Mouse (Mus musculus): ENCODE results near the gene Wiz. TPM values are rescaled to one million over a fixed set of nuclear protein-coding genes. Genes with fewer than 3 reads are reported as not detected.

Gene Wiz
- polyA plus RNA-seq, 1 experiment from 2014 or later, result 50.5 TPM

- Histone ChIP-seq H3K9me3 (no peaks in the 10 kb centered on the region), H3K4me3 (no peak overlapping the region), H3K9ac (no peak overlapping the region), H3K27ac (no peak overlapping the region), H3K27me3 (replicated peaks) (no peaks in the 10 kb centered on the region), H3K4me2 (replicated peaks) (no peak overlapping the region), H3K4me1 (no peaks in the 10 kb centered on the region), H3K36me3 (peaks cover 83% of the 10 kb centered on the region)
- no peak for ATAC-seq (ENCODE audit: low FRiP score, low read depth)
- 83% methylated on average over 2 of the region's 2 CpGs for WGBS
These were observed 53.4 kb downstream of the Wiz start for GRCm38 (mm10) chr17:32335869-32336268.

DNA sequence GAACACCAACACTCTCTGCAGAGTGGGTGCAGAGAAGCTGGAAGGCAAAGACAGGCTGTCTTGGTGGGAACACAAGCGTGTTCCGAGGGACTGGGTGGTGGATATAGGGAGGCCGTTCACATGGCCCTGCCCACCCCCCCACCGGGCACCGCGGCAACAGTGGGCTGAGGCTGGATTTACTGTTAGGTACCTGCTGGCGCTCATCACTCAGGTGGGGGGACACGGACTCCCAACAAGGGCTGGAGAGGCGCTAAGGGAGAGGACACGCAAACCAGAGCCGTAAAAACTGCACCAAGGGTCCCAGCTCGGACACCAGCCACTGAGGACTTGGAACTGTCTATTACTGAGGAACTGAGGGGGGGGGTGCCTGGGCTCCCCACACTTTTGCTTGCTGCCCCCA lies 54.3 kb downstream of the Wiz start:
- Histone ChIP-seq H3K27me3 (replicated peaks) (no peaks in the 10 kb centered on the region), H3K4me2 (replicated peaks) (no peak overlapping the region), H3K9me3 (no peaks in the 10 kb centered on the region), H3K4me3 (no peak overlapping the region), H3K9ac (no peak overlapping the region), H3K36me3 (peaks cover 84% of the 10 kb centered on the region), H3K4me1 (no peaks in the 10 kb centered on the region), H3K27ac (no peak overlapping the region)
- WGBS, result 96% methylated on average over 12 of the region's 12 CpGs
- ATAC-seq (ENCODE audit: low FRiP score, low read depth), result no peak

DNA sequence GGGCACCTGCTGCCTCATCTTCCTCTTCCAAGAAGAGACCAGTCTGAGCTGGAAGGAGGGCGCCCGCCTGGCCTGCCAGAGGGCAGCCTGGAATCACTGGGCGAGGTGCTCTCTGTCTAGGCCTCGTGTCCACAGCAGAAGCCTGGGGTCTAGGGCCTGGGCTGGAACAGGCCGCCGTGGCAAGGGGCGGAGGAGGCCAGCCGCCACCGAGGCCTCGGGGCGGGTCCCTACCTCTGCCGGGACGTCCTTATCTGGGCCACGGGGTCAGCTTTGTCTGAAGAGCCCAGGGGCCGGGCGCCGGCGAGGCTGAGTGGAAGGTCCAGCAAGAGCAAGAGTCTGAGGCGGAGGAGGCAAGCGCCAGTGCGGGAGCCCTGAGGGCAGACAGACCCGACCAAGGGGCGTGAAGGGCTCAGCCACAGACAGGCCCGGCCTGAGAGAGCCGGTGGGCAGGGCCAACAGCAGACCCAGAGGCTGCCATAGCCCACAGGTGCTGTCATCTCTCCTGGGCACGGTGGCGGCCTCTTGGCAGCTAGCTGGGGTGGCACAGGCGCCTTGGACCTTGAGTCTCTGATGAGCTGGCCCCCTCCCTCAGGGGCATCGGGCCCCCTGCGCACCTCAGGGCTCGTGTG lies 55.5 kb downstream of the Wiz start:
- H3K36me3 ChIP-seq, result peaks cover 82% of the 10 kb centered on the region
- H3K4me1 ChIP-seq, result no peaks in the 10 kb centered on the region
- 88% methylated on average over 31 of the region's 31 CpGs for WGBS
- H3K27me3 ChIP-seq (replicated peaks), result no peaks in the 10 kb centered on the region
- no peak overlapping the region for H3K4me3 ChIP-seq
- H3K27ac ChIP-seq, result no peak overlapping the region
- H3K9ac ChIP-seq, result no peak overlapping the region
- ATAC-seq (ENCODE audit: low FRiP score, low read depth), result no peak
- no peaks in the 10 kb centered on the region for H3K9me3 ChIP-seq
- H3K4me2 ChIP-seq (replicated peaks), result no peak overlapping the region

DNA sequence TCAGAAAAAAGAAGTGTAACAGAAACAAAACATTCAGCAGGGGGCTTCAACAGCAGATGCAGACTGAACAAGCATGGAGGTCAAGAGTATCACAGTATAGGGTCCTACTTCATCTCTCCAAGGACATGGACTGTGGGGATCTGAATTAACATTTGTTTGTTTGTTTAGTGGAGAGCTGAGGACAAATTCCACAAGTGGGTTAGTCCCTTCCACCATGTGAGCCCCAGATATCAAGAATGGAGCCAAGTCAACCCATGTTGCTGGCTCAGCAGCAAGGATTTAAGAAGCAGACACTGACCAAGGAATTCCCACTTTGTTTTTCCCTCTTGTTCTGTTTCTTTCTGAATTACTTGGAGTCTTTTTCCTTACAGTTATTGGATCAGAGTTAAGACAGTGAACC lies 61.7 kb downstream of the Wiz start:
- H3K9me3 ChIP-seq, result no peaks in the 10 kb centered on the region
- no peak overlapping the region for H3K27ac ChIP-seq
- ATAC-seq (ENCODE audit: low FRiP score, low read depth), result no peak
- no peak overlapping the region for H3K9ac ChIP-seq
- H3K36me3 ChIP-seq, result peaks cover 48% of the 10 kb centered on the region
- H3K4me1 ChIP-seq, result peaks cover 1% of the 10 kb centered on the region; the same call in 1 of the 2 replicates
- H3K4me3 ChIP-seq, result no peak overlapping the region
- H3K4me2 ChIP-seq (replicated peaks), result no peak overlapping the region
- H3K27me3 ChIP-seq (replicated peaks), result no peaks in the 10 kb centered on the region

- Histone ChIP-seq H3K27me3 (replicated peaks) (no peaks in the 10 kb centered on the region), H3K36me3 (peaks cover 31% of the 10 kb centered on the region), H3K4me1 (peaks cover 20% of the 10 kb centered on the region), H3K9me3 (no peaks in the 10 kb centered on the region), H3K4me3 (no peak overlapping the region), H3K27ac (no peak overlapping the region), H3K4me2 (replicated peaks) (no peak overlapping the region; the same call in 1 of the 2 replicates), H3K9ac (no peak overlapping the region)
- 83% methylated on average over 1 of the region's 1 CpGs for WGBS
- no peak for ATAC-seq (ENCODE audit: low FRiP score, low read depth)
These were observed 66.4 kb downstream of the Wiz start for GRCm38 (mm10) chr17:32322809-32323208.

DNA sequence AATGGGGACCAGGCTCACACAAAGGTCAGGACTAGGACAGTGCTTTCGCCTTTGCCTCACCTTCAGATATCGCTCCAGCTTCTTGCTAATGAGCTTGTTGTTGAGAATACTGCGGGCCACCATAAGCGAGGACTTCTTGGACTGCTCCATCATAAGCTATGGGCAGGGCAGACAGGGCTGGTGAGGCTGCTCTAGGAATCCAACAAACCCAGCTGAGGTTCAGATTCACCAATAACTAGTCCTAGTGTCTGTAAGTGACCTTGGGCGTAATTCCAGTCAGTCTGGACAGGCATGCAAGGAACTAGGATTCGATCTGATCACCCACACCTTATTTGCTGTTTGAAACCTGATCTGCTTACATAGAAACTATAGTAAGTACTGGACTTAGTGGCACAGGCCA lies 67.4 kb downstream of the Wiz start:
- Histone ChIP-seq H3K4me1 (peaks cover 20% of the 10 kb centered on the region), H3K27ac (peak overlapping the region; percentile 81), H3K27me3 (replicated peaks) (no peaks in the 10 kb centered on the region), H3K9me3 (no peaks in the 10 kb centered on the region), H3K36me3 (peaks cover 32% of the 10 kb centered on the region), H3K9ac (peak overlapping the region; percentile 75), H3K4me2 (replicated peaks) (peak overlapping the region; percentile 92), H3K4me3 (peak overlapping the region; percentile 92)
- ATAC-seq (ENCODE audit: low FRiP score, low read depth), result peak; percentile 5; the same call in 1 of the 2 replicates
- WGBS, result 27% methylated on average over 6 of the region's 6 CpGs

GRCm38 (mm10) chr17:32321390-32321734 lies 67.9 kb downstream of the Wiz start:
- ATAC-seq (ENCODE audit: low FRiP score, low read depth), result peak; percentile 68
- Histone ChIP-seq H3K4me1 (peaks cover 20% of the 10 kb centered on the region), H3K27me3 (replicated peaks) (no peaks in the 10 kb centered on the region), H3K27ac (peak overlapping the region; percentile 81), H3K9ac (peak overlapping the region; percentile 75), H3K9me3 (no peaks in the 10 kb centered on the region), H3K4me3 (peak overlapping the region; percentile 92), H3K4me2 (replicated peaks) (peak overlapping the region; percentile 92), H3K36me3 (peaks cover 32% of the 10 kb centered on the region)
- under 1% methylated on average over 23 of the region's 23 CpGs for WGBS

DNA sequence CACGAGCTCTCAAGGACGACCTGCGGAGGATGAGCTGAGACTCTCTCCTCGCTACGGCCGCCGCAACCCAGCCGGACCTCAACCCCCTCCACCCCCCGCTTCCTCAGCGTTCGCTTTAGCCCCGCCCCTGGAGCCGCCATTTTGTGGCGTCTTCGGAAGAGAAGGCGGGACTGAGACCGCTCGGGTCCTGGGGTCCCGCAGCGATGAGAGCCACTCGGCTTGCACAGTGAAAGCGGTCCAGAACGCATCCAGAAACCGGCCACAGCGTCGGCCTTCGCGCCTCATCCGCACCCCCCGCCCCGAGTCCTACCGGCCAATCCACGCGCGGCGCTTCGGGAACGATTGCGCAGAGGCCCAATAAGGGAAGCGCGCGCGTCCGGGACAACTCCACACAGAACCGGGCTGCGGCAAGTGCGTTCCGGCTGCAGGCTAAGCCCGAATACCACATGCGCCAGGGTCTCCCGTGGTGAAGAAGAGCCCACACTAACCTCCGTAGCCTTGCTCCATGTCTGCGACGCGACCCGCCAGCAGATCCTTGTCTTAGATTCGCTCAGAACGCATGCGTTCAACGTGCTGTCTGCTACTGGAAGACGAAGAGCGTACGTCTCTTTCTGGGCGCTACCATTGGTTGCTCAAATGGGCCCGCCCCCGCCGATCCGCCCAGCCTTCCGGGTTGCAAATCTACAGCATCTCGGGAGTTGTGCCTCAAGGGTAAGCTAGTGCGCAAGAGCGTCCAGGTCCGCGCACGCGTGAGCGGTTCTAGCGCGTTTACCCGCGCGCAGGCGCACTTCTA lies 68.4 kb downstream of the Wiz start, which contains the start of gene Akap8:
Akap8 (minus strand) TSS at position 642 of the 793 bp plus-strand sequence.
- no peaks in the 10 kb centered on the region for H3K9me3 ChIP-seq
- peak within 1 kb of the TSS; percentile 88 for H3K27ac ChIP-seq
- H3K4me2 ChIP-seq (replicated peaks), result peak within 1 kb of the TSS; percentile 92
- WGBS, result under 1% methylated on average over 83 of the region's 83 CpGs
- peaks cover 32% of the 10 kb centered on the region for H3K36me3 ChIP-seq
- peak within 1 kb of the TSS; percentile 92 for H3K4me3 ChIP-seq
- peak within 1 kb of the TSS; percentile 84 for H3K9ac ChIP-seq
- ATAC-seq (ENCODE audit: low FRiP score, low read depth), result peak; percentile 99
- peaks cover 20% of the 10 kb centered on the region for H3K4me1 ChIP-seq
- H3K27me3 ChIP-seq (replicated peaks), result no peaks in the 10 kb centered on the region

DNA sequence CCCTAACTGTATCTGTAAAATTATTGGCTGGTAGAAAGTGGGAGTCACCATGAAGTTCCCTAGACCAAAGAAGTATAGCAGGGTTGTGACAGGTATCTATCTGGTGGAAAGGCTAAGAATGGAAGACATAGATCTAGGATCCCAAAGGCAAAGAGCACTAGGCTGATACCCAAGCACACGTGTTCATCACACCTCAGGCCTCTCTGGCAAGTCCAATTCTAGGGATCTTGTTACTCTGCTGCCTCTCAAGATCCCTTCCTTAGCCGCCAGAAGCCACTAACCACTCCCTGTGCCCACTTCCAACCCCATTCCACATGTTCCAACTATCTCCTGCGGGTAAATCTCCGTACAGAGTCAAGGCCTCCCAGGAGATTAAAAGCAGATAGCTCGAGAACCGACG lies 69.3 kb downstream of the Wiz start:
- no peaks in the 10 kb centered on the region for H3K27me3 ChIP-seq (replicated peaks)
- peak overlapping the region; percentile 84 for H3K9ac ChIP-seq
- H3K36me3 ChIP-seq, result peaks cover 39% of the 10 kb centered on the region
- 2% methylated on average over 7 of the region's 7 CpGs for WGBS
- ATAC-seq (ENCODE audit: low FRiP score, low read depth), result no peak
- no peak overlapping the region for H3K27ac ChIP-seq
- no peaks in the 10 kb centered on the region for H3K9me3 ChIP-seq
- H3K4me2 ChIP-seq (replicated peaks), result peak overlapping the region; percentile 92
- peaks cover 20% of the 10 kb centered on the region for H3K4me1 ChIP-seq
- H3K4me3 ChIP-seq, result peak overlapping the region; percentile 92

DNA sequence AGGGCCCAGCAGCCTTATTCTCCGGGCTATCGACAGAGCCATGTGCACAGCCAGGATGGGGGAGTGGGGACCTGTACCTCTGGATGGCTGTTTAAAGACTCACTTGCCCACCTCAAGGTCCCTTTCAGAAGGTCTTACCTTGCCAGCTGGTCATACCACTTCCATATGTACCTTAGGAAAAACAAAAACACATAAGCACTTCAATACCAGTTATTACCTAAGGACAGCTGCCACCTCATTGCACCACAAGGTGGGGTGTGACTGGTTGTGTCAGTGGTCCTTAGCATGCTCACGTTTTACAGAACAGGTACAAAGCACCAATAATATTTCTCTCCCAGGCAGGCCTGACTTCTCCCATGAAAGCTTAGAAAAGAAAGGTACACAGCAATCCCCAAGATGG lies 71.5 kb downstream of the Wiz start:
- Histone ChIP-seq H3K4me3 (no peak overlapping the region), H3K27ac (no peak overlapping the region), H3K27me3 (replicated peaks) (no peaks in the 10 kb centered on the region), H3K36me3 (peaks cover 56% of the 10 kb centered on the region), H3K4me2 (replicated peaks) (no peak overlapping the region), H3K9me3 (no peaks in the 10 kb centered on the region), H3K4me1 (peaks cover 20% of the 10 kb centered on the region), H3K9ac (no peak overlapping the region)
- 91% methylated on average over 3 of the region's 3 CpGs for WGBS
- ATAC-seq (ENCODE audit: low FRiP score, low read depth), result no peak

DNA sequence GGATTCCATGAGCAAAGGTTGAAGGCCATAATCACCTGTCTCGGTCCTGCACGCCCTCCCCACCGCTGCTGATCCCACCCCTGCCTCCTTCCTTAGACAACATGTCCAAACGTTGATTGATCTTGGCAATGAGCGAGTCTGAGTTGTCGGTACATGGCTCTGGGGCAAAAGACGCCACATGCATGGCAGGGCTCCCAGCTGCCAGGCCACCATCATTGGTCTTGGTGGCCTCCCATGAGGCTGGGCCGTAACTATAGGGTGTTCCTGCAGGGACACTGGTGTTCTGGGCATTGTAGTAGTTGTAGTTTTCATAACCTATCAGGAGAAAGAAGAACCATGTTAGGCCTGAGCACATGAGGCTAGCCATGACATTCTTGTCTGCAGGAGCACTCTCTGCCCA lies 72.2 kb downstream of the Wiz start:
- H3K4me1 ChIP-seq, result peaks cover 14% of the 10 kb centered on the region
- peaks cover 63% of the 10 kb centered on the region for H3K36me3 ChIP-seq
- H3K27me3 ChIP-seq (replicated peaks), result no peaks in the 10 kb centered on the region
- H3K9me3 ChIP-seq, result no peaks in the 10 kb centered on the region
- no peak for ATAC-seq (ENCODE audit: low FRiP score, low read depth)
- H3K4me2 ChIP-seq (replicated peaks), result no peak overlapping the region
- no peak overlapping the region for H3K4me3 ChIP-seq
- WGBS, result 94% methylated on average over 8 of the region's 8 CpGs
- no peak overlapping the region for H3K9ac ChIP-seq
- H3K27ac ChIP-seq, result no peak overlapping the region

DNA sequence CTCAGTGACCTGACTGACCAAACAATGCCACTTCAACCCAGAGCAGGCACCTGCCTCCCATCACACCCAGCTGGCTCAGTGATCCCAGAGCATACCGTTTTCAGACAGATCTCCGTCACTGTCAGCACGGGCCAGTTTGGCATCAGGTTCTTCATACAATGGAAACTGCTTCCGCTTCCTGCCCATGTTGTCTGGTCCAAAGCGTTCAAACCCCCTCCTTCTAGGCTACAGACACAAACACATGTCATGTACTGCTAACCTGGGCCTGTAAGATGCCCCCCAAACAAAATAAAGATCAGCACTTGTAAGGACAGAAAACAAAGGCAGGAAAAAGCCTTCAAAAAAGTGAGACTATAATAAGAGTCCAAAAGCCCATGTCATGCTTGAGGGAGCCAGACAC lies 73.7 kb downstream of the Wiz start:
- peaks cover 10% of the 10 kb centered on the region for H3K4me1 ChIP-seq
- no peak overlapping the region for H3K27ac ChIP-seq
- H3K4me3 ChIP-seq, result no peak overlapping the region
- no peaks in the 10 kb centered on the region for H3K9me3 ChIP-seq
- ATAC-seq (ENCODE audit: low FRiP score, low read depth), result no peak
- H3K36me3 ChIP-seq, result peaks cover 77% of the 10 kb centered on the region
- WGBS, result 97% methylated on average over 5 of the region's 5 CpGs
- no peak overlapping the region for H3K4me2 ChIP-seq (replicated peaks)
- no peak overlapping the region for H3K9ac ChIP-seq
- H3K27me3 ChIP-seq (replicated peaks), result no peaks in the 10 kb centered on the region

All from neural tube, embryonic 12.5 days (tissue).